Mouse (Mus musculus) forebrain, postnatal 0 days (tissue): ENCODE measurements at regions not wholly inside any gene's neighbourhood (a gene's known extent, or its start where the extent isn't known, plus 50 kb on each side); places are given as distances from the start of the nearest gene placed in this dataset.

ENCODE experiments used
- ATAC-seq: fragments of 200-750 bp; cut with Nextera tagmentation; 2 replicates; pipeline ENCODE4 v1.8.0; 2017; ENCODE audit warnings: mild to moderate bottlenecking, moderate library complexity
- DNase-seq: peaks from one replicate; pipeline ENCODE4 v3.0.0-alpha.2; 2015
- H3K27ac ChIP-seq: fragments of 300-500 bp; sonication (generic); 2 replicates; pipeline ENCODE4 v1.5.1; 2014; ENCODE audit warnings: low read depth, mild to moderate bottlenecking, antibody characterized with exemption, low read length, moderate library complexity, mixed read lengths
- H3K27me3 ChIP-seq: fragments of 300-500 bp; sonication (generic); 2 replicates; pipeline ENCODE4 v1.6.1; 2014; ENCODE audit warnings: mild to moderate bottlenecking, low read length, mixed read lengths; ENCODE audit not compliant: insufficient read depth
- H3K36me3 ChIP-seq: fragments of 300-500 bp; sonication (generic); 2 replicates; pipeline ENCODE4 v1.6.1; 2014; ENCODE audit warnings: mild to moderate bottlenecking, moderate library complexity; ENCODE audit not compliant: insufficient read depth
- H3K4me1 ChIP-seq: fragments of 300-500 bp; sonication (generic); 2 replicates; pipeline ENCODE4 v1.6.1; 2014; ENCODE audit warnings: antibody characterized with exemption; ENCODE audit not compliant: insufficient read depth
- H3K4me2 ChIP-seq: fragments of 300-500 bp; sonication (generic); 2 replicates; pipeline ENCODE4 v1.6.1; 2014; ENCODE audit warnings: low read depth, mild to moderate bottlenecking, moderate library complexity
- H3K4me3 ChIP-seq: fragments of 300-500 bp; sonication (generic); 2 replicates; pipeline ENCODE4 v1.5.1; 2014; ENCODE audit warnings: low read depth, low read length, mixed read lengths
- H3K9ac ChIP-seq: fragments of 300-500 bp; sonication (generic); 2 replicates; pipeline ENCODE4 v1.6.1; 2014; ENCODE audit warnings: mild to moderate bottlenecking
- H3K9me3 ChIP-seq: fragments of 300-500 bp; sonication (generic); 2 replicates; pipeline ENCODE4 v1.6.1; 2016; ENCODE audit warnings: low read length
- CTCF ChIP-seq: sonication (generic); IDR thresholded peaks from 2 replicates; pipeline ENCODE4 v1.5.1; 2016; ENCODE audit warnings: antibody characterized with exemption, control low read depth, low read depth
- WGBS: fragments of 180-500 bp; shearing (Covaris S2); extraction: QIAGEN DNeasy Blood & Tissue Kit; methylation state at CpG from one replicate; pipeline ENCODE4 v1.1.7; 2014; 5-methylcytosine and 5-hydroxymethylcytosine counted together

GRCm38 (mm10) chr4:45746451-45746850 lies 52.4 kb upstream of the Aldh1b1 start:
- DNase-seq (no peak), ATAC-seq (no peak)
- Histone ChIP-seq H3K9me3 (no peaks in the 10 kb centered on the region), H3K36me3 (no peaks in the 10 kb centered on the region), H3K4me1 (no peaks in the 10 kb centered on the region), H3K27ac (no peak overlapping the region), H3K9ac (no peak overlapping the region), H3K4me3 (no peak overlapping the region), H3K27me3 (no peaks in the 10 kb centered on the region), H3K4me2 (no peak overlapping the region)
- 89% methylated on average over 3 of the region's 3 CpGs for WGBS
- no peak for TF ChIP-seq CTCF

GRCm38 (mm10) chr4:45745746-45746145 lies 53.1 kb upstream of the Aldh1b1 start:
- no peak overlapping the region for H3K27ac ChIP-seq
- H3K4me1 ChIP-seq = no peaks in the 10 kb centered on the region
- no peak for ATAC-seq
- H3K36me3 ChIP-seq = no peaks in the 10 kb centered on the region
- no peaks in the 10 kb centered on the region for H3K27me3 ChIP-seq
- no peak for TF ChIP-seq CTCF
- no peak for DNase-seq
- H3K9ac ChIP-seq = no peak overlapping the region
- 67% methylated on average over 9 of the region's 9 CpGs for WGBS
- H3K9me3 ChIP-seq = no peaks in the 10 kb centered on the region
- H3K4me2 ChIP-seq = no peak overlapping the region
- H3K4me3 ChIP-seq = no peak overlapping the region

DNA sequence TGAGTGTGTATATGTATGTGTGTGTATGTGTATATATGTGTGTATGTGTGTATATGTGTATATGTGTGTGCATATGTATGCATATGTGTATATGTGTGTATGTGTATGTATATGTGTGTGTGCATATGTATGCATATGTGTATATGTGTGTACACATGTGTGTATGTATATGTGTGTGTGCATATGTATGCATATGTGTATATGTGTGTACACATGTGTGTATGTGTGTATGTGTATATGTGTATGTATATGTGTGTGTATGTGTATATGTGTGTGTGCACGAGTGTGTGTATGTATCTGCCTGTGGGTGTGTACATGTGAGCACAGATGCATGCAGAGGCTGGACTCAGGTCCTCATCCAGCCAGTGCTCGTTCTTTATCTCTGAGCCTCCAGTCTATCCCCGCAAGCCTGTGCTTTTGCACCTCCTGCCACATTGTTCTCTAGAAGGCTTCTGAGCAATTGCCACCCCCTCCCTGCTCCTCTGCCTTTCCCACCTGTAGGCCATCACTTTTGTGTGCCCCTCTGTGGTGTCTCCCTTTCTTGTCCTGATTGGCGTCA lies 53.9 kb upstream of the Aldh1b1 start:
- H3K4me1 ChIP-seq = no peaks in the 10 kb centered on the region
- no peak for DNase-seq
- H3K4me2 ChIP-seq = no peak overlapping the region
- H3K36me3 ChIP-seq = no peaks in the 10 kb centered on the region
- no peaks in the 10 kb centered on the region for H3K27me3 ChIP-seq
- no peaks in the 10 kb centered on the region for H3K9me3 ChIP-seq
- WGBS = 88% methylated on average over 4 of the region's 4 CpGs
- no peak overlapping the region for H3K9ac ChIP-seq
- no peak for ATAC-seq
- no peak overlapping the region for H3K4me3 ChIP-seq
- no peak overlapping the region for H3K27ac ChIP-seq
- no peak for TF ChIP-seq CTCF

DNA sequence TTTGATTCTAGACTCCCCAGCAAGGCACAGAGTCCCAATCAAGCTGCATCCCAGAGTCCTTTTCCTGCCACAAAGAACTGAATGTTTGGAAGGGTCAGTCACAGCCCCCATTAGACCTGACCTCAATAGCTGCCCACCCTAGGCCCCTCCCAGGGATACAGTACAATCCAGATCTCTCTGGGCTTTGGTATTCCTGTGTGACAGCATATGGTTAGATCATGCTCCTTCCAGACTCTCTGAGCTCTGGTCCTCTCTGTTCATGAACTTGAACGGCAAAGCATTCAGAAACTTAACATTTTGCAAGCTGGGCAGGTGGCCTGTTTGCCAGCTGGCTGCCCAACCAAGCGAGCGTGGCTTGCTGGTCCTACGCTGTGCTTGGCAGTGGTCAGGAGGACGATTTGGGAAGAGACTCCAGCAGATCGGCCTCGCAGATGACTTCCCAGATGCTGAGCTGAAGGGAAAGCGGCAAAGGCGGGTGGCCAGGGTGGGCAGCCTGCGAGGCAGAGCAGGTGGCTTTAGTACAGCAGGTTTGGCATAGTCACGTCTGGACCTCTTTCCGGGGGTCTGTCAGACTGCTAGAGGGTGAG lies 58.0 kb upstream of the Aldh1b1 start:
- TF ChIP-seq CTCF = no peak
- WGBS = 48% methylated on average over 12 of the region's 12 CpGs
- H3K27me3 ChIP-seq = no peaks in the 10 kb centered on the region
- no peaks in the 10 kb centered on the region for H3K36me3 ChIP-seq
- DNase-seq = peak; percentile 50
- peaks cover 17% of the 10 kb centered on the region; the same call in 1 of the 2 replicates for H3K4me1 ChIP-seq
- H3K4me2 ChIP-seq = no peak overlapping the region
- H3K9ac ChIP-seq = no peak overlapping the region
- no peak overlapping the region for H3K4me3 ChIP-seq
- no peaks in the 10 kb centered on the region for H3K9me3 ChIP-seq
- no peak overlapping the region for H3K27ac ChIP-seq
- peak; percentile 23; the same call in 1 of the 2 replicates for ATAC-seq

DNA sequence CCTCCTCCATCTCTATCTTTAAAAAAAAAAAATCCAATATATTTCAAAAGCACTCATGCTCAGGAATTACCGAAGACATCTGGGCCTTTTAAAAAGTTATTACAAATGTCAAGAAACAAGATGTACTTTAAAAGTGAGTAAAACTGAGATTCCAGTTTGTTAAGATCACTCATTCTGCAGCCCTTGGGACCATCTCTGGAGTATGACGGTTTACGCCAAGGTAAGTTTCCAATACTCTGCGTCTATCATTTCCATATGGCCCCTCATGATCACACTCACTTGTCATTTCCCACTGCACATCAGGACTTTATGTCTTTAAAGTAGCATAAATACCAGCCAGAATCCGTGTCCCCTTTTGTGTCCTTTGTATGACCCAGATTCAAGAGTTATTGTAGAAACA lies 58.5 kb upstream of the Aldh1b1 start:
- Histone ChIP-seq H3K27ac (no peak overlapping the region), H3K36me3 (no peaks in the 10 kb centered on the region), H3K27me3 (no peaks in the 10 kb centered on the region), H3K4me2 (no peak overlapping the region), H3K9ac (no peak overlapping the region), H3K4me1 (peaks cover 17% of the 10 kb centered on the region; the same call in 1 of the 2 replicates), H3K9me3 (no peaks in the 10 kb centered on the region), H3K4me3 (no peak overlapping the region)
- 75% methylated on average over 5 of the region's 5 CpGs for WGBS
- no peak for TF ChIP-seq CTCF
- ATAC-seq (no peak), DNase-seq (no peak)

DNA sequence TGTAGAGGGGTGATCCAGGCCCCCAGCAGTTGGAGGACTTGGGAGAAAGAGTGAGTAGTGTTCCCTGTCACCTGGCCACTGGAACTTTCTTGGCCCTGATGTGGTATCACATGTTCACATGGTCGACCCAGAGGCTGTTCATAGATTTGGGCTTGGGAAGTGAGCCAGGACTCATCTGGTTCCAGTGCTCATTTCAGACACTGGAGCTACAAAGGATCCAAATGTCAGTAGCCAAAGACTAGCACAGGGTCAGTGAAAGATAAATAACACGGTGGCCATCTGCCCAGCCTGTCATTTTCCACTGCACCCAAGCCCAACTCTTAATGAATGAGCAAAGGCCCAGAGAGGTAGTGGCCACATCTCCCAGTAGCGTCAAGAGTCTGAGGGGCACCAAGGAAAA lies 59.1 kb upstream of the Aldh1b1 start:
- no peak for TF ChIP-seq CTCF
- no peak for DNase-seq
- WGBS = 56% methylated on average over 3 of the region's 3 CpGs
- H3K9ac ChIP-seq = no peak overlapping the region
- H3K4me1 ChIP-seq = peaks cover 17% of the 10 kb centered on the region; the same call in 1 of the 2 replicates
- no peaks in the 10 kb centered on the region for H3K27me3 ChIP-seq
- no peak for ATAC-seq
- H3K4me2 ChIP-seq = no peak overlapping the region
- no peak overlapping the region for H3K4me3 ChIP-seq
- no peaks in the 10 kb centered on the region for H3K36me3 ChIP-seq
- H3K27ac ChIP-seq = 0 out of 2 replicates have a peak overlapping the region, but pooled peaks have one; percentile 3
- no peaks in the 10 kb centered on the region for H3K9me3 ChIP-seq

DNA sequence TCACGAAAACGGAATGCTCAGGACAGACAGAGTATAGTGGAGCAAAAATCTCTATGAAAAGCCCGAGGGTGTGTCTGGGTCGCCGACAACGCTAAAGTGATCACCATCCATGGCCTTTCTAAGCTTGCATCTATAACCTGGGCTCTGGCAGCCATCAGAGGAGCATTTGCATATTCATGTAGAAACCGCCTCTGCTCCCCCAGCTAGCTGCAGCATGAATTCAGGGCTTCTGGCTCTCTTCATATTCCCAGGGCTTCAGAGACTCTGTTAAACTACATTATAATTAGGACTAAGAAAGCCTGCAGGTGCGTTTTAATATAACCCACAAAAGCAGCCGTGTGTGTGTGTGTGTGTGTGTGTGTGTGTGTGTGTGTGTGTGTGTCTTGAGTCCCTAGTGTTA lies 59.7 kb upstream of the Aldh1b1 start:
- no peaks in the 10 kb centered on the region for H3K9me3 ChIP-seq
- no peaks in the 10 kb centered on the region for H3K27me3 ChIP-seq
- H3K36me3 ChIP-seq = no peaks in the 10 kb centered on the region
- 34% methylated on average over 9 of the region's 9 CpGs for WGBS
- TF ChIP-seq CTCF = no peak
- no peak overlapping the region for H3K4me3 ChIP-seq
- no peak overlapping the region for H3K4me2 ChIP-seq
- ATAC-seq = 0 out of 2 replicates have a peak, but pooled peaks have one; percentile 23
- peak overlapping the region; percentile 30; the same call in 1 of the 2 replicates for H3K27ac ChIP-seq
- no peak overlapping the region for H3K9ac ChIP-seq
- H3K4me1 ChIP-seq = peaks cover 17% of the 10 kb centered on the region; the same call in 1 of the 2 replicates
- DNase-seq = no peak
